Mouse (Mus musculus) stomach, embryonic 16.5 days (tissue): ENCODE data around the gene Tex46. TPM values are rescaled to one million over a fixed set of nuclear protein-coding genes. Genes with fewer than 3 reads are reported as not detected.

Experiments used
- ATAC-seq: fragments of 200-750 bp; cut with Nextera tagmentation; 2 replicates; pipeline ENCODE4 v1.8.0; 2017; ENCODE audit warnings: moderate number of reproducible peaks, moderate TSS enrichment; ENCODE audit not compliant: insufficient read depth, low FRiP score
- H3K27ac ChIP-seq: fragments of 300-500 bp; sonication (generic); 2 replicates; pipeline ENCODE4 v1.5.1; 2014; ENCODE audit warnings: low read length
- H3K27me3 ChIP-seq: fragments of 300-500 bp; sonication (generic); 2 replicates; pipeline ENCODE4 v1.6.1; 2014; ENCODE audit warnings: low read length, control low read depth, mixed read lengths; ENCODE audit not compliant: control insufficient read depth, insufficient read depth
- H3K36me3 ChIP-seq: fragments of 300-500 bp; sonication (generic); 2 replicates; pipeline ENCODE4 v1.6.1; 2014; ENCODE audit warnings: low read length; ENCODE audit not compliant: control insufficient read depth, insufficient read depth
- H3K4me1 ChIP-seq: fragments of 300-500 bp; sonication (generic); 2 replicates; pipeline ENCODE4 v1.6.1; 2014; ENCODE audit warnings: low read length, control low read depth, mixed read lengths; ENCODE audit not compliant: control insufficient read depth, insufficient read depth
- H3K4me2 ChIP-seq: fragments of 300-500 bp; sonication (generic); 2 replicates; pipeline ENCODE4 v1.6.1; 2014; ENCODE audit warnings: low read depth, low read length, mixed read lengths
- H3K4me3 ChIP-seq: fragments of 300-500 bp; sonication (generic); replicated peaks from 2 replicates; pipeline ENCODE4 v1.5.1; 2014; ENCODE audit warnings: mild to moderate bottlenecking, low read length
- H3K9ac ChIP-seq: fragments of 300-500 bp; sonication (generic); 2 replicates; pipeline ENCODE4 v1.6.1; 2014; ENCODE audit warnings: low read length
- H3K9me3 ChIP-seq: fragments of 300-500 bp; sonication (generic); replicated peaks from 2 replicates; pipeline ENCODE4 v1.6.1; 2016; ENCODE audit warnings: low read length, control low read depth; ENCODE audit not compliant: control insufficient read depth
- WGBS: fragments of 180-500 bp; shearing (Covaris S2); extraction: QIAGEN DNeasy Blood & Tissue Kit; methylation state at CpG from one replicate; pipeline ENCODE4 v1.1.7; 2014; 5-methylcytosine and 5-hydroxymethylcytosine counted together
- polyA plus RNA-seq: library from polyadenylated mRNA; unstranded; fragments of >200 nt; fragmentation: Nextera tagmentation; extraction: Ambion mirVana; gene quantifications from 2 replicates; pipeline ENCODE4 v1.2.1, GENCODE M21; 2015

Gene Tex46
- polyA plus RNA-seq, 1 experiment from 2014 or later: not detected

DNA sequence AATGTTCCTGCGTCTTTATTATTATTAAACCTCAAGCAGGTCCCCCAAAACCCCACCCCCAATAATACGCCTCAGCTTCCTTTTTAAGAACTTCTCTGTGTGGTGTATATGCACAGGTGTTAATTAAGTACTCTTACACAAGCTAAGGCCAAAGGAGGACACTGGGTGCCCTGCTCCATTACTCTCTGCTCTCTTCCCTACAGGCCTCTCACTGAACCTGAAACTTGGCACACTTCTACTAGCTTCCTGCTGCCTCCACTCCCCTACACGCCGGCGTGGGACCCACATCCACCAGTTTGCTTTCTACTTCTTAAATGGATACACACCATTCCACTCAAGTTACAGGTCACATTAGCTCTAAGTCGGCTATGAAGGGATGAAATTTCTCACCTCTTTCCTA, 15.0 kb upstream of the Tex46 start:
- no peak for ATAC-seq
- Histone ChIP-seq H3K27me3 (no peaks in the 10 kb centered on the region), H3K4me3 (no peak overlapping the region), H3K27ac (no peak overlapping the region), H3K4me1 (peaks cover 11% of the 10 kb centered on the region), H3K9ac (no peak overlapping the region), H3K36me3 (no peaks in the 10 kb centered on the region), H3K4me2 (no peak overlapping the region), H3K9me3 (no peaks in the 10 kb centered on the region)
- 77% methylated on average over 6 of the region's 6 CpGs for WGBS

- ATAC-seq: no peak
- 79% methylated on average over 7 of the region's 7 CpGs for WGBS
These were observed 11.9 kb upstream of the Tex46 start for GRCm38 (mm10) chr4:136598268-136598876.

DNA sequence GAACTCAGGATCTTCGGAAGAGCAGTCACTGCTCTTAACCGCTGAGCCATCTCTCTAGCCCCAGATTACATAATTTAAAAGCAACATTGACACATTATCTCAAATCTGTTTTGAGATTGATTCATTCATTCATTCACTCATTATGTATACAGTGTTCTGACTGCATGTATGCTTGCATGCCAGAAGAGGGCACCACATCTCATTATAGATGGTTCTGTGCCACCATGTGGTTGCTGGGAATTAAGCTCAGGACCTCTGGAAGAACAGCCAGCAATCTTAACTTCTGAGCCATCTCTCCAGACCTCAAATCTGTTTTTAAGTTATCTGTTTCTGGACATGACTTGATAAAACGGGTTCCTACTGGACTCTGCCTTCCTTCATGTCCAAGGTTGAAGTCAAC, 10.4 kb upstream of the Tex46 start:
- Histone ChIP-seq H3K4me3 (no peak overlapping the region), H3K36me3 (no peaks in the 10 kb centered on the region), H3K4me2 (no peak overlapping the region), H3K27me3 (no peaks in the 10 kb centered on the region), H3K27ac (no peak overlapping the region), H3K9ac (no peak overlapping the region), H3K4me1 (peaks cover 13% of the 10 kb centered on the region), H3K9me3 (no peaks in the 10 kb centered on the region)
- WGBS: 95% methylated on average over 3 of the region's 3 CpGs
- ATAC-seq: no peak

More at GRCm38 (mm10) chr4:136598268-136598876, 11.9 kb upstream of the Tex46 start:
- no peak overlapping the region for H3K27ac ChIP-seq
- H3K4me1 ChIP-seq: peaks cover 20% of the 10 kb centered on the region
- H3K36me3 ChIP-seq: no peaks in the 10 kb centered on the region
- H3K9ac ChIP-seq: no peak overlapping the region
- H3K9me3 ChIP-seq: no peaks in the 10 kb centered on the region
- no peaks in the 10 kb centered on the region for H3K27me3 ChIP-seq
- H3K4me2 ChIP-seq: no peak overlapping the region
- H3K4me3 ChIP-seq: no peak overlapping the region

DNA sequence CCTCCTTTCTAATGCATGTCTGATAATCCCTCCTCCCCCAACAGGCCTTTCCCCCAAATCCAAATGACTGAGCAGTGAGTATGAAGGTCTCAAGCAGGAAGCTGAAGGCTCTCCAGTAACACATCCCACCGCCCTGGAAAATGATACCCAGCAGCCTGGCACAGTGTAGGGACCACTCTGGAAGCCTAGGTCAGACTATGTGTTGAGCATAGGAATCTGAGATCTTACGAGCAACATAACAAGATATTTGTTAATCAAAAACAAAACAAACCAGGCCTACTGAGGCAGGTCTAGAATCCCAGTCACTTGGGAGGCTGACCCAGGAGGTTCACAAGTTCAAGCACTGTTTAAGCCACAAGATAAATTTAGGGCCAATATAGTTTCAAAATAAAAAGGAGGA, 9.7 kb upstream of the Tex46 start:
- Histone ChIP-seq H3K4me2 (peak overlapping the region; percentile 76), H3K27ac (no peak overlapping the region), H3K4me3 (peak overlapping the region; percentile 98), H3K4me1 (peaks cover 13% of the 10 kb centered on the region), H3K9me3 (no peaks in the 10 kb centered on the region), H3K9ac (peak overlapping the region; percentile 50; the same call in 1 of the 2 replicates), H3K36me3 (no peaks in the 10 kb centered on the region), H3K27me3 (no peaks in the 10 kb centered on the region)
- 81% methylated on average over 2 of the region's 2 CpGs for WGBS
- no peak for ATAC-seq

- Histone ChIP-seq H3K4me2 (peak overlapping the region; percentile 76), H3K4me3 (peak overlapping the region; percentile 98), H3K9ac (peak overlapping the region; percentile 99), H3K27me3 (no peaks in the 10 kb centered on the region), H3K9me3 (no peaks in the 10 kb centered on the region), H3K4me1 (peaks cover 13% of the 10 kb centered on the region), H3K27ac (peak overlapping the region; percentile 89), H3K36me3 (no peaks in the 10 kb centered on the region)
- under 1% methylated on average over 13 of the region's 13 CpGs for WGBS
- no peak for ATAC-seq
These were observed 8.8 kb upstream of the Tex46 start for GRCm38 (mm10) chr4:136601476-136601875.

DNA sequence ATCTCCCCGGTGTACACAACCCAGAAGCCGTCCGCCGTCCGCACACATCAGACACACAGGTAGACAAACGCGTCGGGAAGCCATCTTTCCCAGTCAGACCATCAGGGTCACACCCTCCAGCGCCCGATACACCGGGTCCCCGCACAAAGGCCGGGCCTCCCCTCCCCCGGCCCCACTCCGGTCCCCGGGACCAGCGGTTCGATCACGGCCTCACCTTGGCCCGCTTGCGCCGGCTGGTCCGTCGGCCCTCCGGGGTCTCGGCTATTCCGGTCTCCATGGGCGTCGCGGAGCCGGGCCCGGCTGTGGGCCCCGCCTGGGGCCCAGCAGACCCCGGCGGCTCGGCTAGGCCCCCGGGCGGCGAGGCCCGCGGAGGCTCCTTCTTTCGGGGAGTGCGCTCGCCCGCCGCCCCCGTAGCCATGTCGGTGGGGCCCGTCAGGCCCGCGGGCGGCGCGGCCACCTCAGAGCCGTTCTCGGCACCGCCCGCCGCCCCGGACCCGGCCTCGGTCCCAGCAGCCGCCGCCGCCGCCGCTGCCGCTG, 8.2 kb upstream of the Tex46 start:
- H3K4me1 ChIP-seq: peaks cover 13% of the 10 kb centered on the region
- H3K27ac ChIP-seq: peak overlapping the region; percentile 89
- no peaks in the 10 kb centered on the region for H3K27me3 ChIP-seq
- H3K9ac ChIP-seq: peak overlapping the region; percentile 99
- no peaks in the 10 kb centered on the region for H3K9me3 ChIP-seq
- H3K36me3 ChIP-seq: no peaks in the 10 kb centered on the region
- peak overlapping the region; percentile 98 for H3K4me3 ChIP-seq
- H3K4me2 ChIP-seq: peak overlapping the region; percentile 76
- peak; percentile 55 for ATAC-seq
- WGBS: under 1% methylated on average over 64 of the region's 68 CpGs

- under 1% methylated on average over 43 of the region's 45 CpGs for WGBS
- Histone ChIP-seq H3K27me3 (no peaks in the 10 kb centered on the region), H3K27ac (peak within 1 kb of the TSS; percentile 89), H3K4me3 (peak within 1 kb of the TSS; percentile 98), H3K4me1 (peaks cover 13% of the 10 kb centered on the region), H3K4me2 (peak within 1 kb of the TSS; percentile 76), H3K36me3 (no peaks in the 10 kb centered on the region), H3K9ac (peak within 1 kb of the TSS; percentile 99), H3K9me3 (no peaks in the 10 kb centered on the region)
- ATAC-seq: peak; percentile 90
These were observed 7.7 kb upstream of the Tex46 start, which contains the start of gene Kdm1a for GRCm38 (mm10) chr4:136602568-136602967. Gene Kdm1a (minus strand): TSS chr4:136602723.

DNA sequence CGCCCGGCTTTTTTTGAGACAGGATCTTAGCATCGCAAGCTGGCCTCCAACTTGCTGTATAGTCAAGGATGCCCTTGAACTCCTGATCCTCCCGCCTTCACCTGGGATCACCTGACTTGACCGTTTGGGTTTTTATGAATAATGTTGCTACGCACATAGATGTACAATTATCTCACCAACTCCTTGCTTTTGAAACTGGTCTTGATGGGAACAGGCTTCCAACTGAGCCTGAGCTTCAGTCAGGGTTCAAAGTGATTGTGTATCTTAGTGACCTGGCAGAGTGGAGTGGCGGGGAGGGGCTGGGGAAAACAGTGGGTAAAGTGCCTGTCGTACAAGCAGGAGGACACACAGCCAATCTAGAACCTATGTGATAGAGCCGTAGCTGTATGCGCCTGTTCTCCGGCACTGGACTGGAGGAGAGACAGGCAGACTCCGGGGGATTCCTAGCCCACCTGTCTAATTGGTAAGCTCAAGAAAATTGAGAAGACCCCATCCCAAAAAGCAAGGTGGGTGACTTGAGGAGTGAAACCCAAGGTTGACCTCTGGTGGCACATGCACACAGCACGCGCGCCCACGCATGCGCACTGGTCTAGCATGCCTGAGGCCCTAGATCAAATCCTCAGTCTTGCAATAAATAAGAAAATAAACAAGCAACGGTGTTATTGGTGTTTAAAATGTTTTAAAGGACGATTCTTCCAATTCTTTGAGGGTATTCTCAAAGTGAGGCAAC, 4.3 kb upstream of the Tex46 start:
- H3K36me3 ChIP-seq: no peaks in the 10 kb centered on the region
- H3K4me3 ChIP-seq: no peak overlapping the region
- no peaks in the 10 kb centered on the region for H3K9me3 ChIP-seq
- H3K9ac ChIP-seq: no peak overlapping the region
- no peak for ATAC-seq
- WGBS: 87% methylated on average over 19 of the region's 19 CpGs
- no peak overlapping the region for H3K27ac ChIP-seq
- no peak overlapping the region for H3K4me2 ChIP-seq
- H3K27me3 ChIP-seq: no peaks in the 10 kb centered on the region
- peaks cover 2% of the 10 kb centered on the region; the same call in 1 of the 2 replicates for H3K4me1 ChIP-seq

GRCm38 (mm10) chr4:136613657-136614056, 3.4 kb downstream of the Tex46 start:
- Histone ChIP-seq H3K4me1 (no peaks in the 10 kb centered on the region), H3K9me3 (no peaks in the 10 kb centered on the region), H3K36me3 (no peaks in the 10 kb centered on the region), H3K27me3 (no peaks in the 10 kb centered on the region), H3K27ac (no peak overlapping the region), H3K4me2 (no peak overlapping the region), H3K4me3 (no peak overlapping the region), H3K9ac (no peak overlapping the region)
- 52% methylated on average over 7 of the region's 7 CpGs for WGBS
- no peak for ATAC-seq
